ENCODE assay signal across 25 mouse cellular contexts in the genomic region with DNA sequence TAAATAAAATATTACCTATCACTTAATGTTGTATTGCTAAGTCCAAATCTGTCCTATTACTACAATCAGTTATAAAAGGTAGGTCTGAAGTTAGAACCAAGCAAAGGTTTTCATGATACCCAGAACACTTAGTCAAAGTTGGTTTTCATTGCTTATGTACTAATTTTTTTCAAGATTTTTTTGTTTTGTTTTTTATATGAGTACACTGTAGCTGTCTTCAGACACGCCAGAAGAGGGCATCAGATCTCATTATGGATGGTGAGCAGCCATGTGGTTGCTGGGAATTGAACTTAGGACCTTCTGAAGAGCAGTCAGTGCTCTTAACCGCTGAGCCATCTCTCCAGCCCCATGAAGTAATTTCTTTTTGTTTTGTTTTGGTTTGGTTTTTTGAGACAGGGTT. TPM values are rescaled to one million over a fixed set of nuclear protein-coding genes. Genes with fewer than 3 reads are reported as not detected.
DNase-seq lines count a peak whose midpoint lies in the region; ATAC-seq and TF ChIP-seq lines count a peak whose summit lies in the region.
"Had no signal": no experiment of that assay in that cellular context is flagged by ENCODE, and none has a peak within 500 bp of the region (broad histone marks: within the 10 kb centered on the region; RNA-seq: fewer than 3 reads in every experiment).

No protein-coding gene starts in this region.

- no peak for DNase-seq in kidney, postnatal 0 days (ENCODE audit: low spot score)
- no peak for DNase-seq in kidney, postnatal 14 days
- DNase-seq in testis, postnatal 14 days (ENCODE audit: low spot score): peak; percentile 2
- no peak for DNase-seq in testis, postnatal 10 days (ENCODE audit: low spot score)
- peak; percentile 25 for DNase-seq in ES-CJ7 (ENCODE audit: low read depth, low spot score)
- DNase-seq in ovary, adult 18-20 months (ENCODE audit: low spot score): no peak
- DNase-seq in cerebellum, postnatal 4 days (ENCODE audit: low spot score in 2 of 2): no peak
- DNase-seq: adrenal gland, postnatal 25 days; cerebellum, adult 11-12 months; cerebellum, postnatal 25 days; heart, adult 18-20 months; kidney, adult 8-10 months; kidney, postnatal 36 days; layer of hippocampus, adult 9-11 months; lung, postnatal 14 days; retina, postnatal 1 day; thymus, postnatal 4 days had no signal

- no peak overlapping the region for H3K9ac ChIP-seq in kidney, postnatal 0 days (ENCODE audit: low read depth, low read length)
- H3K9ac ChIP-seq: embryonic facial prominence, embryonic 15.5 days; heart, embryonic 15.5 days; limb, embryonic 12.5 days; liver, embryonic 15.5 days had no signal

- 71% methylated on average over 2 of the region's 2 CpGs for WGBS in kidney, postnatal 0 days

- 0 out of 2 replicates have a peak, but pooled peaks cover 5% of the 10 kb centered on the region for H3K4me1 ChIP-seq in kidney, postnatal 0 days (replicated peaks; ENCODE audit: insufficient read depth, low read length)
- H3K4me1 ChIP-seq: embryonic facial prominence, embryonic 15.5 days; limb, embryonic 12.5 days had no signal

- no peak for ATAC-seq in kidney, postnatal 0 days (replicated peaks; ENCODE audit: low FRiP score, low read depth)
- ATAC-seq: hindbrain, postnatal 0 days; midbrain, embryonic 16.5 days had no signal

- peak; percentile 40; the same call in 1 of the 2 replicates for TF ChIP-seq CTCF in kidney, postnatal 0 days (IDR thresholded peaks at IDR 0.05; ENCODE audit: low read depth)

- no peak overlapping the region for H3K4me3 ChIP-seq in kidney, postnatal 0 days (replicated peaks; ENCODE audit: low read depth, low read length)
- H3K4me3 ChIP-seq: embryonic facial prominence, embryonic 15.5 days; heart, embryonic 15.5 days; hindbrain, embryonic 10.5 days; limb, embryonic 12.5 days; liver, embryonic 15.5 days had no signal

- no peak overlapping the region for H3K27ac ChIP-seq in kidney, postnatal 0 days
- H3K27ac ChIP-seq: embryonic facial prominence, embryonic 15.5 days; heart, embryonic 15.5 days; hindbrain, embryonic 10.5 days; hindbrain, postnatal 0 days; limb, embryonic 12.5 days; liver, embryonic 15.5 days had no signal

- H3K4me2 ChIP-seq in kidney, postnatal 0 days (ENCODE audit: low read length): no peak overlapping the region
- H3K4me2 ChIP-seq: embryonic facial prominence, embryonic 15.5 days; heart, embryonic 15.5 days; limb, embryonic 12.5 days had no signal

- no peaks in the 10 kb centered on the region for H3K9me3 ChIP-seq in kidney, postnatal 0 days (replicated peaks; ENCODE audit: low read length)
- H3K9me3 ChIP-seq: embryonic facial prominence, embryonic 15.5 days; heart, embryonic 15.5 days; hindbrain, embryonic 10.5 days; limb, embryonic 12.5 days; liver, embryonic 15.5 days; megakaryocyte, embryonic 14.5 days had no signal

- H3K27me3 ChIP-seq in kidney, postnatal 0 days (ENCODE audit: insufficient read depth, low read length): no peaks in the 10 kb centered on the region
- H3K27me3 ChIP-seq: embryonic facial prominence, embryonic 15.5 days; heart, embryonic 15.5 days; limb, embryonic 12.5 days; liver, embryonic 15.5 days; megakaryocyte, embryonic 14.5 days had no signal

- H3K36me3 ChIP-seq in kidney, postnatal 0 days (ENCODE audit: insufficient read depth, low read length): no peaks in the 10 kb centered on the region
- H3K36me3 ChIP-seq: embryonic facial prominence, embryonic 15.5 days; heart, embryonic 15.5 days; hindbrain, embryonic 10.5 days; limb, embryonic 12.5 days; liver, embryonic 15.5 days had no signal

RNA-seq across cellular contexts. Expression of a gene that starts 2.4 kb away (rescaled TPM):
- 13.8 and 17.6 TPM in 2 replicates for polyA plus RNA-seq in kidney, postnatal 0 days (2015; fragmentation: Nextera tagmentation; extraction: Ambion mirVana)

RNA-seq across cellular contexts. Expression of a gene that starts 54.8 kb away (rescaled TPM):
- 459 and 492 TPM in 2 replicates for polyA plus RNA-seq in kidney, postnatal 0 days (2015; fragmentation: Nextera tagmentation; extraction: Ambion mirVana)

Comparison
In these comparisons a context has a peak if more than half of its experiments do, and no peak if none do; other contexts are left out.
1. DNase-seq: peak in testis, postnatal 14 days (single experiment) and ES-CJ7 (single experiment); none in kidney, postnatal 0 days (single experiment), kidney, postnatal 14 days (single experiment), testis, postnatal 10 days (single experiment), ovary, adult 18-20 months (single experiment) and cerebellum, postnatal 4 days (0 of 2).